Mouse (Mus musculus): ENCODE measurements at regions not wholly inside any gene's neighbourhood (a gene's known extent, or its start where the extent isn't known, plus 50 kb on each side); places are given as distances from the start of the nearest gene placed in this dataset.

- TF ChIP-seq CTCF (IDR thresholded peaks at IDR 0.05; ENCODE audit: low read depth) (no peak), EP300 (optimal IDR thresholded peaks at IDR 0.05) (no peak)
Measured at GRCm38 (mm10) chr16:77422385-77423363, 179.2 kb downstream of the Gm11146 start.
